Mouse (Mus musculus) cerebellum, postnatal 10 days (tissue): Measurements from ENCODE around the gene Ptpn7.
"Not testable (repeated sequence)": the region's sequence is repeated elsewhere in the genome, so short reads cannot be mapped to it uniquely, and the experiment has no call there.

Source experiments
- DNase-seq, 2 experiments: peaks; one replicate each; pipeline ENCODE4 v3.0.0; 2021; ENCODE audit warnings: mixed read lengths in 2 of 2

Gene Ptpn7

GRCm38 (mm10) chr1:135159556-135160123 is 27.1 kb downstream of the Ptpn7 start:
- DNase-seq: no peak

- peak; percentile 69 to 70 for DNase-seq
Measured at GRCm38 (mm10) chr1:135160411-135161050, 28.0 kb downstream of the Ptpn7 start.

- peak; percentile 56 to 75 for DNase-seq
Measured at GRCm38 (mm10) chr1:135162720-135163119, 30.2 kb downstream of the Ptpn7 start.

GRCm38 (mm10) chr1:135167435-135167834 is 34.9 kb downstream of the Ptpn7 start, which contains the start of gene Gpr37l1:
Gpr37l1 (minus strand) TSS chr1:135167681.
- peak; percentile 75 to 81 for DNase-seq

- DNase-seq: no peak
Measured at GRCm38 (mm10) chr1:135168453-135169200, 36.1 kb downstream of the Ptpn7 start.

GRCm38 (mm10) chr1:135169556-135170224 is 37.2 kb downstream of the Ptpn7 start:
- peak; percentile 73 to 74 for DNase-seq

GRCm38 (mm10) chr1:135170299-135170698 is 37.8 kb downstream of the Ptpn7 start:
- DNase-seq: no peak

- DNase-seq: no peak
Measured at GRCm38 (mm10) chr1:135171202-135171601, 38.7 kb downstream of the Ptpn7 start.

- peak; percentile 88 to 90 for DNase-seq
Measured at GRCm38 (mm10) chr1:135171984-135172383, 39.5 kb downstream of the Ptpn7 start.

- no peak for DNase-seq
Measured at GRCm38 (mm10) chr1:135173311-135173710, 40.8 kb downstream of the Ptpn7 start.

- DNase-seq: no peak
Measured at GRCm38 (mm10) chr1:135175176-135175575, 42.7 kb downstream of the Ptpn7 start.

- no peak for DNase-seq
Measured at GRCm38 (mm10) chr1:135177724-135178123, 45.2 kb downstream of the Ptpn7 start.

- DNase-seq: no peak
Measured at GRCm38 (mm10) chr1:135178863-135179262, 46.4 kb downstream of the Ptpn7 start.

- no peak for DNase-seq
Measured at GRCm38 (mm10) chr1:135180830-135181229, 48.3 kb downstream of the Ptpn7 start.

GRCm38 (mm10) chr1:135181275-135181674 is 48.8 kb downstream of the Ptpn7 start:
- DNase-seq: no peak

- peak; percentile 70 for DNase-seq
Measured at GRCm38 (mm10) chr1:135181880-135182623, 49.6 kb downstream of the Ptpn7 start.

GRCm38 (mm10) chr1:135182975-135183374 is 50.5 kb downstream of the Ptpn7 start:
- no peak for DNase-seq

GRCm38 (mm10) chr1:135183448-135183847 is 50.9 kb downstream of the Ptpn7 start:
- DNase-seq: no peak

GRCm38 (mm10) chr1:135183941-135184570 is 51.6 kb downstream of the Ptpn7 start:
- no peak for DNase-seq

- DNase-seq: no peak
Measured at GRCm38 (mm10) chr1:135185936-135186335, 53.4 kb downstream of the Ptpn7 start.

- peak in 1 of 2 experiments; percentile 56 for DNase-seq
Measured at GRCm38 (mm10) chr1:135186427-135186826, 53.9 kb downstream of the Ptpn7 start.

GRCm38 (mm10) chr1:135187016-135187415 is 54.5 kb downstream of the Ptpn7 start:
- not testable (repeated sequence) for DNase-seq
